Mouse (Mus musculus): Measurements from ENCODE around the gene Lrrc42.

Gene Lrrc42

GRCm38 (mm10) chr4:107198072-107198471 is 55.3 kb downstream of the Lrrc42 start:
- in situ Hi-C loops (cut with MboI): no loop called here

DNA sequence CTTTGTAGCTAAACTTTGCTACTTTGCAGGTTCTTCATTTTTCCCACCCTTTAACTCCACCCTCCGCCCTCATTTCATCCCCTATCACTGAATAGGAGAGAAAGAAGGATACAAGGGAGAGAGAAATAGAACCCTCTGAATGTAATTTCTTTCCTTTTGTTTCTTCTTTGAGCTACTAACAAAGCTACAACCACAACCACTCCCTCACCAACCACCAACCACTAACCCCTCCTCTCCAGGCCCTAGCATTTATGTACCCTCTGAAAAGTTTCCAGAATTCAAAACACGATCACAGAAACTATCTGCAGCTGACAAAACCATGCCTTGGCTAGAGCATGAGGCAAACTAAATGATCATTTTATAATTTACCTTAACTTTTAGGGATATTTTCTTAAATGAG is 56.9 kb downstream of the Lrrc42 start:
- in situ Hi-C loops (cut with MboI): no loop called here

GRCm38 (mm10) chr4:107193841-107194240 is 59.5 kb downstream of the Lrrc42 start:
- in situ Hi-C loops (cut with MboI): no loop called here

GRCm38 (mm10) chr4:107185703-107186102 is 67.6 kb downstream of the Lrrc42 start:
- in situ Hi-C loops (cut with MboI): no loop called here
